Mouse (Mus musculus) megakaryocyte, embryonic 14.5 days (primary cell): ENCODE results near the gene Usp31. TPM values are rescaled to one million over a fixed set of nuclear protein-coding genes. Genes with fewer than 3 reads are reported as not detected.

ENCODE experiments used
- H3K27me3 ChIP-seq: replicated peaks from 2 replicates; pipeline ENCODE3; 2012; ENCODE audit warnings: inconsistent platforms
- H3K36me3 ChIP-seq: replicated peaks from 2 replicates; pipeline ENCODE3; 2012; ENCODE audit warnings: low read length, inconsistent platforms, mixed read lengths
- H3K4me1 ChIP-seq: 2 replicates; pipeline ENCODE4 v1.6.1; 2012; ENCODE audit warnings: inconsistent platforms
- H3K4me3 ChIP-seq: replicated peaks from 2 replicates; pipeline ENCODE3; 2012; ENCODE audit warnings: moderate library complexity, mild to moderate bottlenecking, inconsistent platforms
- H3K9me3 ChIP-seq: 2 replicates; pipeline ENCODE4 v1.6.1; 2012; ENCODE audit warnings: inconsistent platforms
- FLI1 ChIP-seq: IDR thresholded peaks from 2 replicates; pipeline ENCODE4 v1.6.1; 2012; ENCODE audit warnings: low read length, inconsistent platforms, mixed read lengths
- GATA1 ChIP-seq: IDR thresholded peaks from 3 replicates; pipeline ENCODE4 v1.6.1; 2012; ENCODE audit warnings: mixed read lengths, low read length, inconsistent platforms, borderline replicate concordance
- polyA plus RNA-seq: library from polyadenylated mRNA; stranded (reverse); fragments of >175 nt; gene quantifications from 2 replicates; pipeline ENCODE4 v1.2.3, GENCODE M21; 2012; ENCODE audit warnings: low replicate concordance; ENCODE audit not compliant: insufficient read depth

The Usp31 gene
- polyA plus RNA-seq = 0.20 and 0.89 TPM in 2 replicates

DNA sequence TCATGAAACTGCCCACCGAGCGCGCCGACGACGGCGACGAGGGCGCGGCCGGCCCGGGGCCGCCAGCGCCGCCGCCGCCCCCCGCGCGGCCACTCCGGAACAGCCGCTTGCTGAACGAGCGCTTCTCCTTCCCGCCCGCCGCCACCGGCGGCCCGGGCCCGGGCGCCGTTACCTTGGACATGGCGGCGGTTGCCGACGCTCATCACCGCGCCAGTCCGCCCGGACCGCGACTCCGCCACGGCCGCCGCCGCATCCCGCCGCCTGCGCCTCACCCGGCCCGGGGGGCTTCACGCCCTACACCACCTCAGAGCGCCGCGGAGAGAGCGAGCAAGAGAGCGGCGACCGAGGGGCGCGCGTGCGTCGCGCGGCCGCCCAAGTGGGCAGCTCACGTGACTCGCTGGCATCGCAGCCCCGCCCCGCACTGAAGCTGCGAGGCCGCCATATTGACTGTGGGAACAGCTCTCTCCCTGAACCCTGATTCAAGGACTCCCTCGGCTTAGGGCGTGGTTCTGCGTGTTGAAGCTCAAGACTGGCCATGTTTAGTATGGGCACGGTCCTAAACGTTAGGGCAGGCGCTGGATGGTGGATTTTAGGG is at the start of gene Usp31:
Usp31 (minus strand) TSS at position 181 of the 595 bp plus-strand sequence.
- Histone ChIP-seq H3K36me3 (peaks cover 14% of the 10 kb centered on the region), H3K4me3 (peak within 1 kb of the TSS; percentile 96), H3K9me3 (no peaks in the 10 kb centered on the region), H3K27me3 (peaks cover 17% of the 10 kb centered on the region), H3K4me1 (peaks cover 56% of the 10 kb centered on the region)
- no peak for TF ChIP-seq GATA1
- TF ChIP-seq FLI1 = no peak

DNA sequence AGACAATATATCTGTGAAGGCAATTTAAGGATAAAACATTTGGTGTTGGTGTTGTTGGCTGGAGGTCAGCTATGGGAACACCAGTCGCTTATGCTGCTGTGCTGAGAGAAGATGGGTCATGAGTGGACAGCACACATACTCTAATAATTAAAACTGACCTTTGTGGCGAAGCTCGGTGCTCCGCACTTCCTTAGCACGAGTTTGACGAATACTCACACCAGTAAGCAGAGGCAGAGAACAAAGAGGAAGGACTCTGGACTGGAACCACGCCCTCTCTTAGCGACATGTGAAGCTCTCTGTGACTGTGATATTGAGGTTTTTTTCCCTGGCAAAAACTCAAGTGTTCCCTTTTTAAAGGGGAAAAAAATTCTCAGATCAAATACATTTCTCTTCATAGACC is 47.7 kb upstream of the Usp31 start:
- no peaks in the 10 kb centered on the region for H3K36me3 ChIP-seq
- no peaks in the 10 kb centered on the region for H3K4me1 ChIP-seq
- H3K27me3 ChIP-seq = peaks cover 7% of the 10 kb centered on the region
- TF ChIP-seq GATA1 (no peak), FLI1 (no peak)
- H3K4me3 ChIP-seq = no peak overlapping the region
- no peaks in the 10 kb centered on the region for H3K9me3 ChIP-seq

DNA sequence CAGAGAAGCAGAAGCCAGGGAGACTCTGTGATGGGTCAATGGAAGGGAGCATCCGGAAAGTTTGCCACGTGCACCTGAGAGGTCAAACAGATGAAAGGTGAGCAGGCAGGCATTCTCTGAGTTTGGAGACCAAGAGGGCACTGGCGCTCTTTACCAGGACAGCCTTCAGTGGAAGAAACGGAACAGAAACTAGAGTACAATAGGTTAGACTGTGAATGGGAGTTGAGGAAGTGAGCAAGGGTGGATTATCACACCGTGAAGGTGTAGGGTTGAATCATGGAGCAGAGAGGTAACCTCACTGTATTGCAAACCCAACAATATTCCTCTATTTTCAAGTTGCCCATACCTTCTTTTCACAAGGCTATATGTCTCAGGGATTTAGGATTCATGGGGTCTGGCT is 43.2 kb upstream of the Usp31 start:
- Histone ChIP-seq H3K4me1 (no peaks in the 10 kb centered on the region), H3K36me3 (no peaks in the 10 kb centered on the region), H3K27me3 (peaks cover 4% of the 10 kb centered on the region), H3K4me3 (no peak overlapping the region), H3K9me3 (no peaks in the 10 kb centered on the region)
- TF ChIP-seq FLI1 = no peak
- TF ChIP-seq GATA1 = no peak

DNA sequence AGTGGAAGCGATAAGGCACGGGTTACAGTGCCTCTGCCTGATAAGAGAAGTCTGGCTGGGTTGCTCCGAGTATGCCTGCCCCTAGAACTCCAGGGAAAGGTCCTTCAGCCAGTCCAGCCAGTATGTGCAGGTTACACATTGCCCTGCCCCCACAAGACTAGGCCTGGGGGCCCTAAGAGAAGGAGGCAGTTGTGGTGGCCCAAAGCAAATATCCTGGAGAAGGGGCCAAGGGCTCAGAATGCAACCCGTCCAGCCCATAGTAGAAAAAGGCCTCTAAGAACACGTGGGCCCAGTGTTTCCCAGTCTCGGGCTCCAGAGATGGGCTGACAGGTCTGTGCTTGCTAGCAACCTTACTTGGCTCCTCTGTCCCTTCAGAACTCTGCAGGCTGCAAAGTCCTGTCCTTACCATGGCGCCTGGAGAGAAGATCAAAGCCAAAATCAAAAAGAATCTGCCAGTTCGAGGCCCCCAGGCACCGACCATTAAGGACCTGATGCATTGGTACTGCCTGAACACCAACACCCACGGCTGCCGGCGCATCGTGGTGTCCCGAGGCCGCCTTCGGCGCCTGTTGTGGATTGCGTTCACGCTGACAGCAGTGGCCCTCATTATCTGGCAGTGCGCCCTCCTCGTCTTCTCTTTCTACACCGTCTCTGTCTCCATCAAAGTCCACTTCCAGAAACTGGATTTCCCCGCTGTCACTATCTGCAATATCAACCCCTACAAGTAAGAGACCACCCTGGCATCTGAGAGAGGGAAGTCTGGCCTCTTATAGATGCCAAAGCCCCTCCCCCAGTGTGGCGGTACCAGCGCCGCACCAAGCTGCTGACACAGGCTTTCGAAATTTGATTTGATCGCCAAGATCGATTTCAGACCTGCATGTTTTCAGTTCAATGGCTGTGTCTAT is 30.7 kb upstream of the Usp31 start:
- no peaks in the 10 kb centered on the region for H3K36me3 ChIP-seq
- no peaks in the 10 kb centered on the region for H3K9me3 ChIP-seq
- H3K4me3 ChIP-seq = no peak overlapping the region
- peaks cover 18% of the 10 kb centered on the region for H3K4me1 ChIP-seq
- peaks cover 52% of the 10 kb centered on the region for H3K27me3 ChIP-seq
- TF ChIP-seq FLI1 (no peak), GATA1 (no peak)

DNA sequence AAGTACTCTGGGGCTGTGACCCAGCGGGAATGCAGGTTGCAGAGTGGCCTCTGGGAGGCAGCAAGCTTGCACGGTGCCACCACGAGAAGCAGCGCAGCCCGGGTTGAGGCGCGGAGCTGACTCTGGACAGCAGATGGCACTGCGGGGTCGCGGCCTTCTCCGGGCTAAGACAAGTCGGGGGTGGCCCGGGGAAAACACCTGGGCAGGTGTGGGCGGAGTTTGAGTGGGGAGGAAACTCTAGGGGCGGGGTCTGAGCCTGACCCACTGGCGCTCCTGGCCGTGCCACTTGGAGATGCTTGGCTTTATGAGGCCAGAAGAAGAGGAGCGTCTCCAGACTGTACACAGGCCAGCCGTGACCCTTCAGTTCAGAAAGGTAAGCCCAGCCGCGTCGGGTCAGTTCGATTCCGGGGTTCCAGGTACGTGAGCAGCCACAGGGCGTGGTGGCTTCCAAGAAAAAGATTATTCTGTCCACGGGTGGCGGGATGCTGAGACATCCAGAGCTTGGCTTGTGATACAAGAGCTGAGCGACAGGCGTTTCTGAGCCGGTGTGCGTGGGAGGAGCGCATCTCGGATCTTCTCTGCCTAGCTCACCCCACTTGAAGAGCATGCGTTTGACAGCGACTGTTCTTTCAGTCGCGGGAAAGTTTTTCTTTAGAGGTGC is 27.2 kb upstream of the Usp31 start, which contains the start of gene Scnn1g:
Scnn1g (plus strand) TSS at position 309 of the 661 bp plus-strand sequence.
- peaks cover 18% of the 10 kb centered on the region for H3K4me1 ChIP-seq
- TF ChIP-seq GATA1 (no peak), FLI1 (no peak)
- peaks cover 44% of the 10 kb centered on the region for H3K27me3 ChIP-seq
- peak within 1 kb of the TSS; percentile 87 for H3K4me3 ChIP-seq
- H3K36me3 ChIP-seq = no peaks in the 10 kb centered on the region
- H3K9me3 ChIP-seq = no peaks in the 10 kb centered on the region

DNA sequence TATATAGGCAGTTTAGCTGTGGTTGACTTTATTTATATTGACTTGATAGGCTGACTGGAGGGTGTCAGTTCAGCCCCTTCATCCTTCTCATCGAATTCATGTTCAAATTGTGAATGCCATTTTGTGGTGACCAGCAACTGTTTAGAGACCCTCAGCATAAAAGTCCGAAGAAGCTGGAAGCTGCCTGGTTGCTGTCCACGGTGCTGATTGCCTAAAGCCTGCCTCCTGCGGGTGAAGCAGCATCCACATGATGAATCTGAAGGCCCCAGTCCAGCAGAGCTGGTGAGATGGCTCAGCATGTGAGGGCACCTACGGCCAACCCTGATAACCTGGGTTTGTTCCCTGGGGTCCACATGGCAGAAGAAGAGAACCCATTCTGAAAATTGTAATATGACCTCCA is 23.2 kb upstream of the Usp31 start:
- Histone ChIP-seq H3K36me3 (no peaks in the 10 kb centered on the region), H3K4me1 (peaks cover 14% of the 10 kb centered on the region), H3K4me3 (no peak overlapping the region), H3K27me3 (peaks cover 23% of the 10 kb centered on the region), H3K9me3 (peaks cover 8% of the 10 kb centered on the region; the same call in 1 of the 2 replicates)
- no peak for TF ChIP-seq GATA1
- TF ChIP-seq FLI1 = no peak

DNA sequence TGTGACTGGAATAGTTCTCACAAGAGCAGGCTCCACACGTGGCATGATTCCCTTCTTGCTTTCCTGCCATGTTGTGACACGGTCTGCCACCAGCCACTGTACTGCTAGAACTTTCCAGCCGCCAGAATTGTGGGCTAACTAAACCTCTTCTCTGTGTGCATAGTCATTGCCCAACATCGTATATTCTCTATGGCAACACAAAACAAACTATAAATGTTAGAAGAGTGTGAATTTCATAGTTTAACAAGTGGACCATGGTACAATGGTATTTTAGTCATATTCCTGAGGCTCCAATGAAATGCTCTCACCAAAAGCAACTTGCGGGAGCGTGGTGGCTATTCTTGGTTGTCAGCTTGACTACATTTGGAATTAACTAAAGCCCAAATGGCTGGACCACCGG is 10.0 kb upstream of the Usp31 start:
- H3K4me3 ChIP-seq = no peak overlapping the region
- H3K27me3 ChIP-seq = peaks cover 21% of the 10 kb centered on the region
- H3K9me3 ChIP-seq = no peaks in the 10 kb centered on the region
- no peak for TF ChIP-seq GATA1
- TF ChIP-seq FLI1 = no peak
- H3K36me3 ChIP-seq = no peaks in the 10 kb centered on the region
- peaks cover 10% of the 10 kb centered on the region for H3K4me1 ChIP-seq

DNA sequence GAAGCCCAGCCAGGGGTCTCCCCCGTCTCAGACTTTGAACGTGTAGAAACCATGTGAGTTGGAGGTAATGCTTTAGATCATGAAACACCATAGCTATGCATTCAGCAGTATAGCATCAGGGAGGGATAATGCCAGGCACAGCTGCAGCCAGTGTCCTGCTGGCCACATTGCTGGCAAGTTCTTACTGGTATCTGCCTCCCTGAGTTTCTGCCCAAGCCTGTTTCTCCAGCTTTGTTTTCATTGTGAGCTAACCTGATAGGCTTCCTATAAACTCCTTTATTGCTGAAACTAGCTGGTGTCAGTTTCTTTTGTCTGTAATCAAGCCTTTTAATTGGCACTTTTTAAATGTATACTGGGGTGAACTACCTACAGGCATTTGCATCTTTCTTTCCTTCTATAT is 4.1 kb upstream of the Usp31 start:
- TF ChIP-seq GATA1 = no peak
- TF ChIP-seq FLI1 = no peak
- peaks cover 28% of the 10 kb centered on the region for H3K27me3 ChIP-seq
- no peaks in the 10 kb centered on the region for H3K9me3 ChIP-seq
- H3K36me3 ChIP-seq = no peaks in the 10 kb centered on the region
- H3K4me1 ChIP-seq = peaks cover 20% of the 10 kb centered on the region
- H3K4me3 ChIP-seq = no peak overlapping the region

DNA sequence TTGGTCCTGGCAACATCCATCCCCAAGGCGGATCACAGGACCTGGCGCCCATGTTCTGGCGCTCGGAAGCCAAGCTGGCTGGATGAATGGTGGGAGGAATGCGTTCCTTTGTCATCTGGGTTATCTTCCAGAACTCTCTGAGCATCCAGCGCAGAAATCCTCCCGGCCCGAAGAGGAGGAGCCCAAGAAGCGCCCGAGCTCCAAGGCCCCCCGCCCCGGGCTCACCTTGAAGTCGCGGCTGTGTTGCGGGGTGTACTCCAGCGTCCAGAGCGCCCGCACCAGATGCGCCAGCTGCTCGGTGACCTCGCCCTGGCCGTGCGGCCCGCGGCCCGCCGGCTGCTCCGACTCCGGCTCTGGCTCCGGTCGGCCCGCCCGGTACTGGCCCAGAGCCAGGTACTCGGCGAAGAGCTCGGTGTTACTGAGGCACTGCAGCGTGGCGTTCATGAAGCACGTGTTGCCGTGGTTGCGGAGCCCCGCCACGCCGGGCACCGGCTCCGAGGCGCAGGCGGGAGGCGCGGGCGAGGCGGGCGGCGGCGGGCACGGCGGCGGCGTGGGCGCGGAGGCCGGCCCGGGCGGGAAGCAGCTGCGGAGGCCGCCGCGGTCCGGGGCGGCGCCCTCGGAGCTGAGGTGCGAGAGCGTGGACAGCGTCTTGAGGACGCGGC is 511 bp downstream of the Usp31 start:
- Histone ChIP-seq H3K9me3 (no peaks in the 10 kb centered on the region), H3K4me3 (peak overlapping the region; percentile 96), H3K4me1 (peaks cover 62% of the 10 kb centered on the region), H3K36me3 (peaks cover 19% of the 10 kb centered on the region), H3K27me3 (peaks cover 11% of the 10 kb centered on the region)
- no peak for TF ChIP-seq FLI1
- TF ChIP-seq GATA1 = no peak
